Mouse (Mus musculus) cortical plate, adult 2 months (tissue): ENCODE measurements at regions not wholly inside any gene's neighbourhood (a gene's known extent, or its start where the extent isn't known, plus 50 kb on each side); places are given as distances from the start of the nearest gene placed in this dataset.

ENCODE experiments used
- CTCF ChIP-seq: fragments of 200-500 bp; IDR thresholded peaks from 2 replicates; pipeline ENCODE4 v1.5.1; 2011; ENCODE audit warnings: mild to moderate bottlenecking, control low read depth, low read length; ENCODE audit not compliant: insufficient read depth; ENCODE audit errors: extremely low read depth
- POLR2A ChIP-seq: fragments of 200-500 bp; IDR thresholded peaks from 2 replicates; pipeline ENCODE4 v1.6.1; 2011; ENCODE audit warnings: mild to moderate bottlenecking, low read length, control low read depth; ENCODE audit not compliant: insufficient read depth; ENCODE audit errors: extremely low read depth

DNA sequence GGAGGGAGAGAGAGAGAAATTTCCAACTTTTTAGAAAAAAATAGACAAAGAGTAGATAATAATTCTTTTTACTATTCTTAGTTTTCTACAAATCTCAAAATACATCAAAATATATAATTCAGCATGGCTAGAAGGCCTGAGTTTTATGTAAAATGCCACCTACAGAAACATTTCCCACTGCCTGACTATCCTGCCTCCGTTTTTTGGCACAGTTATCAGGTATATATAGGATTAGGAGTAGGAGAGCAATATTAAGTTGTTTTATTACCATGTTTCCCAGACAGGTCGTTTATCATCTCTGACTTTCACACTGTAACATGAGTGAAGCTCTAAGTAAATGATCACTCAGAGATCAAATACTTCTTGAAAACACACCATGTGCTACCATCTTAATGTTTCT lies 224.7 kb upstream of the Actbl2 start:
- TF ChIP-seq POLR2A (no peak), CTCF (no peak)
